Mouse (Mus musculus): Measurements from ENCODE around the gene 1810062G17Rik. TPM values are rescaled to one million over a fixed set of nuclear protein-coding genes. Genes with fewer than 3 reads are reported as not detected.

Gene 1810062G17Rik
- total and polyA plus RNA-seq, 3 experiments = 1.0 to 2.3 TPM; not detected in 1

DNA sequence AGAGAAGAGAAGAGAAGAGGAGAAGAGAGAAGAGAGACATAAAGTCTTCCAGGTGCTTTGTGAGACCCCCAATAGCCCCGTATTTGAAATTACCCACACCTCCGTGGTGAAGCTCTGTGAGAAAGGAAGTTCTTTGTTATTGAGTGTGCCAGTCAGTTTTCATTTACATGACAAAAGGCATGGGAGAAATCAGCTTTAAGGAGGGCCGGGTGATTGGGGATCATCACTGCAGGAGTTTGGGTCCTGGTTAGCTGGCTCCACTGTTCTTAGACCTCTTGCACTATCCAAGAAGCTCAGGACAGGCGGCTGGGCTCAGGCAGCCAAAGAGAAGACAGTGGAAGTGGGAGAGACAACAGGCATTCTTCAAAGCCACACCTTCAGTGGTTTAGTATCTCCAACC, 46.4 kb downstream of the 1810062G17Rik start:
- Histone ChIP-seq H3K4me1 (ENCODE audit: control insufficient read depth in 1 of 2, insufficient read depth in 2 of 2, low read length in 2 of 2) (no peaks in the 10 kb centered on the region), H3K9ac (ENCODE audit: control insufficient read depth, low read depth, low read length, poor library complexity, severe bottlenecking) (no peak overlapping the region), H3K27me3 (ENCODE audit: control insufficient read depth in 1 of 2, insufficient read depth in 2 of 2, low read length in 2 of 2) (peaks cover 10 to 11% of the 10 kb centered on the region in 2 experiments), H3K9me3 (replicated peaks; ENCODE audit: insufficient read depth, low read length) (no peaks in the 10 kb centered on the region), H3K36me3 (ENCODE audit: control insufficient read depth in 1 of 2, insufficient read depth in 2 of 2, low read length in 2 of 2) (no peaks in the 10 kb centered on the region), H3K27ac (ENCODE audit: control insufficient read depth, low read depth, low read length) (no peak overlapping the region), H3K79me2 (ENCODE audit: control insufficient read depth, insufficient read depth, low read length, poor library complexity) (no peaks in the 10 kb centered on the region), H3K4me3 (ENCODE audit: control insufficient read depth in 1 of 2, insufficient read depth in 1 of 2, low read depth in 2 of 2, low read length in 2 of 2) (no peak overlapping the region)
- TF ChIP-seq ZNF384 (IDR thresholded peaks at IDR 0.05; ENCODE audit: low read depth, low read length) (no peak), ZKSCAN1 (IDR thresholded peaks at IDR 0.05; ENCODE audit: low read depth, low read length) (no peak), ZC3H11A (IDR thresholded peaks at IDR 0.05; ENCODE audit: low read depth, low read length) (no peak), GABPA (IDR thresholded peaks at IDR 0.05; ENCODE audit: low read depth, low read length) (no peak), MAX (IDR thresholded peaks at IDR 0.05; ENCODE audit: low read length) (no peak), TAL1 (IDR thresholded peaks at IDR 0.05; ENCODE audit: low read length) (no peak), POLR2AphosphoS2 (IDR thresholded peaks at IDR 0.05; ENCODE audit: low read length) (no peak), MAZ (IDR thresholded peaks at IDR 0.05; ENCODE audit: low read depth, low read length) (no peak)
- no peak for DNase-seq (ENCODE audit: low read depth, low spot score)

DNA sequence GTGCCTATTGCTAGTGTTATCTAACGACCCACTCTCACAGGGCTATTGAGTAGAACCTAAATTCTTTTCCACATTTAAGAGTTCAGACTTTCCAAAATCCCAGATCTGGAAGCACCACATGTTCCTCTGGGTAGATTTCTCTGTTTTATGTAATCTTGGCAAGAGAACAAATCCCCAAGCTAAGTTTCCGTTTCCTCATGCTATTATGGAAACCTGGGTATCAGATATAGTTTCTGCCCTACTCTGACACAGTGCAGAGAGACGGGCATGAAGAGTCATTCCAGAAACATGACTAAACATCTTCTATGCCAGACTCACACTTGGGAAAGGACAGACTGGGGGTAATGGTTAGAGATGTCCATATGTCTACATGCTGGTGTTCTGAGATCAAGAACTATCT, 48.7 kb downstream of the 1810062G17Rik start:
- TF ChIP-seq EP300 (IDR thresholded peaks at IDR 0.05; ENCODE audit: low read depth in 1 of 2, low read length in 2 of 2) (no peak), MEF2A (IDR thresholded peaks at IDR 0.05; ENCODE audit: extremely low read depth, insufficient replicate concordance, low read depth, low read length, poor library complexity, severe bottlenecking) (no peak), HCFC1 (IDR thresholded peaks at IDR 0.05; ENCODE audit: low read depth, low read length) (no peak), NRF1 (IDR thresholded peaks at IDR 0.05; ENCODE audit: insufficient read depth, low read depth, low read length, poor library complexity, severe bottlenecking) (no peak), MAX (IDR thresholded peaks at IDR 0.05; ENCODE audit: low read length) (no peak), TAL1 (IDR thresholded peaks at IDR 0.05; ENCODE audit: low read length) (no peak), POLR2A (IDR thresholded peaks at IDR 0.05; ENCODE audit: control insufficient read depth in 1 of 2, insufficient read depth in 1 of 2, low read depth in 1 of 2, low read length in 2 of 2, poor library complexity in 1 of 2) (no peak), RCOR1 (IDR thresholded peaks at IDR 0.05; ENCODE audit: low read depth, low read length) (no peak), ELF1 (IDR thresholded peaks at IDR 0.05; ENCODE audit: low read depth, low read length) (no peak), ETS1 (IDR thresholded peaks at IDR 0.05; ENCODE audit: low read depth, low read length) (no peak), RAD21 (IDR thresholded peaks at IDR 0.05; ENCODE audit: low read depth, low read length) (no peak), TCF12 (IDR thresholded peaks at IDR 0.05; ENCODE audit: low read depth, low read length) (no peak), MAZ (IDR thresholded peaks at IDR 0.05; ENCODE audit: low read depth, low read length) (no peak), GABPA (IDR thresholded peaks at IDR 0.05; ENCODE audit: low read depth, low read length) (no peak), CHD1 (IDR thresholded peaks at IDR 0.05; ENCODE audit: low read depth, low read length) (no peak), TBP (IDR thresholded peaks at IDR 0.05; ENCODE audit: low read depth, low read length) (no peak), ZMIZ1 (IDR thresholded peaks at IDR 0.05; ENCODE audit: low read depth, low read length) (no peak), KAT2A (conservative IDR thresholded peaks at IDR 0.05; ENCODE audit: low read depth, low read length) (no peak), MYB (IDR thresholded peaks at IDR 0.05; ENCODE audit: low read depth, low read length) (no peak), CTCF (IDR thresholded peaks at IDR 0.05 in 2 of 3, conservative IDR thresholded peaks at IDR 0.05 in 1 of 3; ENCODE audit: control insufficient read depth in 1 of 3, insufficient read depth in 1 of 3, low read depth in 2 of 3, low read length in 3 of 3, poor library complexity in 1 of 3, severe bottlenecking in 1 of 3) (no peak)
- H3K4me1 ChIP-seq (ENCODE audit: control insufficient read depth in 1 of 2, insufficient read depth in 2 of 2, low read length in 2 of 2) = no peaks in the 10 kb centered on the region
- H3K27ac ChIP-seq (ENCODE audit: control insufficient read depth, low read depth, low read length) = no peak overlapping the region
- no peak overlapping the region for H3K9ac ChIP-seq (ENCODE audit: control insufficient read depth, low read depth, low read length, poor library complexity, severe bottlenecking)
- no peak for DNase-seq (ENCODE audit: low read depth, low spot score)
- no peaks in the 10 kb centered on the region for H3K79me2 ChIP-seq (ENCODE audit: control insufficient read depth, insufficient read depth, low read length, poor library complexity)
- H3K27me3 ChIP-seq (ENCODE audit: control insufficient read depth in 1 of 2, insufficient read depth in 2 of 2, low read length in 2 of 2) = peaks cover 14 to 15% of the 10 kb centered on the region in 2 experiments
- H3K4me3 ChIP-seq (ENCODE audit: control insufficient read depth in 1 of 2, insufficient read depth in 1 of 2, low read depth in 2 of 2, low read length in 2 of 2) = no peak overlapping the region
- H3K9me3 ChIP-seq (replicated peaks; ENCODE audit: insufficient read depth, low read length) = no peaks in the 10 kb centered on the region
- H3K36me3 ChIP-seq (ENCODE audit: control insufficient read depth in 1 of 2, insufficient read depth in 2 of 2, low read length in 2 of 2) = no peaks in the 10 kb centered on the region

Measured in MEL (cell line).